Mouse (Mus musculus): ENCODE measurements at regions not wholly inside any gene's neighbourhood (a gene's known extent, or its start where the extent isn't known, plus 50 kb on each side); places are given as distances from the start of the nearest gene placed in this dataset.

GRCm38 (mm10) chr13:107635114-107635513, 409.1 kb upstream of the Smim15 start:
- TF ChIP-seq CTCF (IDR thresholded peaks at IDR 0.05; ENCODE audit: extremely low read depth, insufficient read depth, low read length), result no peak
- no peak for TF ChIP-seq POLR2A (IDR thresholded peaks at IDR 0.05; ENCODE audit: extremely low read depth, insufficient read depth, low read length)

Measured in cortical plate, adult 2 months (tissue).